Mouse (Mus musculus): ENCODE data around the gene Fhl1. TPM values are rescaled to one million over a fixed set of nuclear protein-coding genes. Genes with fewer than 3 reads are reported as not detected.

The Fhl1 gene
- polyA plus RNA-seq, 1 experiment from 2014 or later, result 65.7 TPM

GRCm38 (mm10) chrX:56712666-56713065 is 18.9 kb upstream of the Fhl1 start:
- Histone ChIP-seq H3K4me2 (replicated peaks) (no peak overlapping the region), H3K27me3 (no peaks in the 10 kb centered on the region), H3K9me3 (no peaks in the 10 kb centered on the region), H3K4me1 (no peaks in the 10 kb centered on the region), H3K9ac (replicated peaks) (no peak overlapping the region), H3K4me3 (no peak overlapping the region), H3K36me3 (no peaks in the 10 kb centered on the region), H3K27ac (replicated peaks) (no peak overlapping the region)
- 84% methylated on average over 1 of the region's 1 CpGs for WGBS
- ATAC-seq (ENCODE audit: low FRiP score, low read depth), result no peak

GRCm38 (mm10) chrX:56722559-56722958 is 9.0 kb upstream of the Fhl1 start:
- 75% methylated on average over 8 of the region's 8 CpGs for WGBS
- no peak overlapping the region for H3K4me2 ChIP-seq (replicated peaks)
- no peaks in the 10 kb centered on the region for H3K36me3 ChIP-seq
- H3K4me3 ChIP-seq, result no peak overlapping the region
- no peak for ATAC-seq (ENCODE audit: low FRiP score, low read depth)
- no peak overlapping the region for H3K27ac ChIP-seq (replicated peaks)
- H3K4me1 ChIP-seq, result no peaks in the 10 kb centered on the region
- H3K27me3 ChIP-seq, result no peaks in the 10 kb centered on the region
- H3K9ac ChIP-seq (replicated peaks), result no peak overlapping the region
- no peaks in the 10 kb centered on the region for H3K9me3 ChIP-seq

DNA sequence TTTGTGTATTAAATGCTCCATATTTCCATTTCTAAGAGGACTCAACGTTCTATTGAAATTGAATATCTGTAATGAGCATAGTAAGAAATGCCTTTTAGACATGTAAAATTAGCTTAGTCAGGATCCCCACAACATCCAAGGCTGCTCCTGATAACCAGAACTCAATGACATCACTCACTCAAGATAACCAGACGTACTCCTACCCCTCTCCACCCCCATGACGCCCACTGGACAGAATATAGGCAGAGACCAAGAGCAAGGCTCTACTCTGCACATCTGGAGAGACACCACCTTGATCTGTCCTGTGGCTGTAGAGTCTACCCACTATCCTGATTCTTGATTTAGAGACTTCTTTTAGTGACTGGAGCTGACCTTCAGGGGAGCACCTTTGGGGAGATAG is 3.1 kb upstream of the Fhl1 start:
- H3K9me3 ChIP-seq, result no peaks in the 10 kb centered on the region
- H3K27me3 ChIP-seq, result no peaks in the 10 kb centered on the region
- no peak for ATAC-seq (ENCODE audit: low FRiP score, low read depth)
- no peaks in the 10 kb centered on the region for H3K36me3 ChIP-seq
- 79% methylated on average over 3 of the region's 3 CpGs for WGBS
- no peak overlapping the region for H3K9ac ChIP-seq (replicated peaks)
- no peak overlapping the region for H3K27ac ChIP-seq (replicated peaks)
- 0 out of 2 replicates have a peak, but pooled peaks cover 4% of the 10 kb centered on the region for H3K4me1 ChIP-seq
- H3K4me2 ChIP-seq (replicated peaks), result no peak overlapping the region
- no peak overlapping the region for H3K4me3 ChIP-seq

- Histone ChIP-seq H3K9ac (replicated peaks) (peak overlapping the region; percentile 64), H3K27me3 (no peaks in the 10 kb centered on the region), H3K36me3 (no peaks in the 10 kb centered on the region), H3K9me3 (no peaks in the 10 kb centered on the region), H3K4me2 (replicated peaks) (peak overlapping the region; percentile 54), H3K27ac (replicated peaks) (peak overlapping the region; percentile 87), H3K4me1 (0 out of 2 replicates have a peak, but pooled peaks cover 4% of the 10 kb centered on the region), H3K4me3 (peak overlapping the region; percentile 57)
- peak; percentile 44 for ATAC-seq (ENCODE audit: low FRiP score, low read depth)
- WGBS, result 24% methylated on average over 10 of the region's 10 CpGs
Observed at GRCm38 (mm10) chrX:56730828-56731305, 720 bp upstream of the Fhl1 start.

DNA sequence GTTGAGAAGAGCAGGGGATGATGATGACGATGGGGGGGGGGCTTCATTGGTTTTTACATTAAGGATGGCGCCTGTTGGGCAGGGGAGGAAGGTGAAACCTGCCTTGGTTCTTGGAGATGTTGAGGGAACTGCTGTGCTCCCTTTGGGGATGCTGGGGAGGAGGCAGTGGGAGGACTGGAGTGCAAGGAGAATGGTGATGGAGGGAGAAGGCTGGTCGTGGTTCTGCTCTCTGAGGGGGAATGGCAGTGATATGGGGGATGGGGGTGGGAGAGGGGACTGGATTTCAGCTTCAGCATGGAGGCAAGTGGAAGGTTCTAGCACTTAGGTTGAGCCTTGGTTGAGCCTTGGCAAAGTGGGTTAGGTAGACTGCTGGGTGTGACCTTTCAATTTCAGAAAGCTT is 814 bp downstream of the Fhl1 start:
- Histone ChIP-seq H3K27ac (replicated peaks) (no peak overlapping the region), H3K36me3 (no peaks in the 10 kb centered on the region), H3K27me3 (no peaks in the 10 kb centered on the region), H3K4me3 (peak overlapping the region; percentile 57), H3K4me1 (0 out of 2 replicates have a peak, but pooled peaks cover 4% of the 10 kb centered on the region), H3K9me3 (no peaks in the 10 kb centered on the region), H3K9ac (replicated peaks) (no peak overlapping the region), H3K4me2 (replicated peaks) (peak overlapping the region; percentile 54)
- ATAC-seq (ENCODE audit: low FRiP score, low read depth), result no peak
- WGBS, result 11% methylated on average over 3 of the region's 3 CpGs

DNA sequence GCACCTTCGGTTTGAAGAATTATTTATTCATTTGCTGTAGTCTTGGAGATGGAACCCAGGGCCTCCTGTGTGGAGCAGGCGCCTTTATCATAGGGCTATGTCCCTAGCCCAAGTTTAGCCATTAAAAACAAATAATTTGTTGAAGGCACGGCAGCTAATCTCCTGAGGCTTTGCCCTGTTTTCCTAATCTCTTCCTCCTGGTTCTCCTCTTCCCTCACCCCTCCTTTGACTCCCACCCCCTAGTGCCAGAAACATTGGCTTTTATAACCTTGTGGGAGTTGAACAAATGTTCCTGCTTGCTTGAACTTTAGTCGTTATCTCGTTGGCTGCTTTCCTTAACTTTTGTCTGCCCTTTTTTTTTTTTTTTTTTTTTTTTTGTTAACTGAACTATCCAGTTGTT is 2.8 kb downstream of the Fhl1 start:
- H3K9ac ChIP-seq (replicated peaks), result no peak overlapping the region
- H3K27me3 ChIP-seq, result no peaks in the 10 kb centered on the region
- ATAC-seq (ENCODE audit: low FRiP score, low read depth), result no peak
- H3K4me2 ChIP-seq (replicated peaks), result no peak overlapping the region
- WGBS, result 27% methylated on average over 5 of the region's 5 CpGs
- H3K4me3 ChIP-seq, result no peak overlapping the region
- H3K36me3 ChIP-seq, result no peaks in the 10 kb centered on the region
- H3K4me1 ChIP-seq, result 0 out of 2 replicates have a peak, but pooled peaks cover 4% of the 10 kb centered on the region
- H3K27ac ChIP-seq (replicated peaks), result no peak overlapping the region
- H3K9me3 ChIP-seq, result no peaks in the 10 kb centered on the region

GRCm38 (mm10) chrX:56736226-56736625 is 4.6 kb downstream of the Fhl1 start:
- H3K9ac ChIP-seq (replicated peaks), result no peak overlapping the region
- H3K27me3 ChIP-seq, result no peaks in the 10 kb centered on the region
- ATAC-seq (ENCODE audit: low FRiP score, low read depth), result no peak
- 64% methylated on average over 1 of the region's 1 CpGs for WGBS
- H3K4me1 ChIP-seq, result no peaks in the 10 kb centered on the region
- no peaks in the 10 kb centered on the region for H3K36me3 ChIP-seq
- no peak overlapping the region for H3K27ac ChIP-seq (replicated peaks)
- no peak overlapping the region for H3K4me3 ChIP-seq
- no peaks in the 10 kb centered on the region for H3K9me3 ChIP-seq
- no peak overlapping the region for H3K4me2 ChIP-seq (replicated peaks)

DNA sequence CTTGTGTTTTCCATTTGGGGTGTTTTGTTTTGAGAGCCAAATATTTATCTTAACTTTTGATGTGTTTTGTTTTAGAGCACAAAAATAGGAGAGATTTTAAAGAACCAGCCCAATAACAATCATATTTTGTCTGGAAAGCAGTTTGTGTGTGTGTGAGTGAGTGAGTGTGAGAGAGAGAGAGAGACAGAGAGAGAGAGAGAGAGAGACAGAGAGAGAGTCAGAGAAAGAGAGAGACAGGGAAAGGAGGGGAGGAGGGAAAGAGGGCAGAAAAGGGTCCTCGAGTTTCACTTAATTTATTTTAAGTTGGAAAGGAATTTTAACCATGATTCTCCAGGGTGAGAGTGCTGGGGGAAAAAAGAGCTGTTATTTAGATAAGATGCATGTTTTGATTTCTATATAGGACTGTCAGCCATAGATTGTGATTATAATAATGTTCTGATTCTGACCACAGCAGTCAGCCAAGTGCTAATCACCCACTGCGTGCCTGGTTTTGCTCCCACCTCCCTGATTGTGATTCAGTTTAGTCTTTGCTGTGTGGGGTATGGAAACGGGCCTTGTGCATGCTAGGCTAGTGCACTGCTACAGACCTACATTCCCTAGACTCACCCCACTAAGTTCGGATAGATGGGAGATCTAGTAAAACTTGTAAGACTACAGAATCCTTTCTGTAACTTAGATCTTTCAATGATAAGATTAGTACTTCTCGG is 6.4 kb downstream of the Fhl1 start:
- Histone ChIP-seq H3K4me3 (no peak overlapping the region), H3K27me3 (no peaks in the 10 kb centered on the region), H3K9me3 (no peaks in the 10 kb centered on the region), H3K9ac (replicated peaks) (no peak overlapping the region), H3K4me2 (replicated peaks) (no peak overlapping the region), H3K36me3 (no peaks in the 10 kb centered on the region), H3K27ac (replicated peaks) (no peak overlapping the region), H3K4me1 (no peaks in the 10 kb centered on the region)
- no peak for ATAC-seq (ENCODE audit: low FRiP score, low read depth)
- 75% methylated on average over 5 of the region's 5 CpGs for WGBS

- Histone ChIP-seq H3K4me1 (no peaks in the 10 kb centered on the region), H3K27me3 (no peaks in the 10 kb centered on the region), H3K36me3 (no peaks in the 10 kb centered on the region), H3K9me3 (no peaks in the 10 kb centered on the region), H3K9ac (replicated peaks) (no peak overlapping the region), H3K27ac (replicated peaks) (no peak overlapping the region), H3K4me2 (replicated peaks) (no peak overlapping the region), H3K4me3 (no peak overlapping the region)
- no peak for ATAC-seq (ENCODE audit: low FRiP score, low read depth)
- 88% methylated on average over 3 of the region's 3 CpGs for WGBS
Observed at GRCm38 (mm10) chrX:56741428-56741827, 9.8 kb downstream of the Fhl1 start.

DNA sequence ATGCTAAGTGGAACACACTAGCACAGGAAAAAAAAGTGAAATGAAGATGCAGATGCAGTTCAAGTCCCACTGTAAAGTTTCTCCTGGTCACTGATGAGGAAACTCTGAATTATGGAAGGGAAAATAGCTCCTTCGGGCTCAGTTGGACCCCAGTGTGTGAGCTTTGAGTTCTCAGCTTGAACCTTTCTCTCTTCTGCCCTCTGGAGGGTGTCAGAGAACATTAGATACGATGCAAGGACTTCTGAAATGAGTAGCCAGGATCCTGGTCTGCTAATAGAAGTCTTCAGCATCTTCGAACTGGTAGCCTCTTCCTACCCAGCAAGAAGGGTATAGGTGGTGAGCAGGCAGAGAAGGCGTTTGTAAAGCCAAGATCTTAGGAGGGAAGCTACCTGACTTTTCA is 19.9 kb downstream of the Fhl1 start:
- H3K4me1 ChIP-seq, result no peaks in the 10 kb centered on the region
- WGBS, result 64% methylated on average over 4 of the region's 4 CpGs
- no peaks in the 10 kb centered on the region for H3K36me3 ChIP-seq
- ATAC-seq (ENCODE audit: low FRiP score, low read depth), result no peak
- no peak overlapping the region for H3K9ac ChIP-seq (replicated peaks)
- no peak overlapping the region for H3K27ac ChIP-seq (replicated peaks)
- H3K4me2 ChIP-seq (replicated peaks), result no peak overlapping the region
- no peaks in the 10 kb centered on the region for H3K9me3 ChIP-seq
- no peak overlapping the region for H3K4me3 ChIP-seq
- H3K27me3 ChIP-seq, result no peaks in the 10 kb centered on the region

- WGBS, result 78% methylated on average over 6 of the region's 6 CpGs
- no peaks in the 10 kb centered on the region for H3K4me1 ChIP-seq
- H3K4me3 ChIP-seq, result no peak overlapping the region
- H3K9ac ChIP-seq (replicated peaks), result no peak overlapping the region
- no peaks in the 10 kb centered on the region for H3K36me3 ChIP-seq
- H3K27ac ChIP-seq (replicated peaks), result no peak overlapping the region
- ATAC-seq (ENCODE audit: low FRiP score, low read depth), result no peak
- H3K9me3 ChIP-seq, result no peaks in the 10 kb centered on the region
- no peaks in the 10 kb centered on the region for H3K27me3 ChIP-seq
- H3K4me2 ChIP-seq (replicated peaks), result no peak overlapping the region
Observed at GRCm38 (mm10) chrX:56752144-56752543, 20.6 kb downstream of the Fhl1 start.

DNA sequence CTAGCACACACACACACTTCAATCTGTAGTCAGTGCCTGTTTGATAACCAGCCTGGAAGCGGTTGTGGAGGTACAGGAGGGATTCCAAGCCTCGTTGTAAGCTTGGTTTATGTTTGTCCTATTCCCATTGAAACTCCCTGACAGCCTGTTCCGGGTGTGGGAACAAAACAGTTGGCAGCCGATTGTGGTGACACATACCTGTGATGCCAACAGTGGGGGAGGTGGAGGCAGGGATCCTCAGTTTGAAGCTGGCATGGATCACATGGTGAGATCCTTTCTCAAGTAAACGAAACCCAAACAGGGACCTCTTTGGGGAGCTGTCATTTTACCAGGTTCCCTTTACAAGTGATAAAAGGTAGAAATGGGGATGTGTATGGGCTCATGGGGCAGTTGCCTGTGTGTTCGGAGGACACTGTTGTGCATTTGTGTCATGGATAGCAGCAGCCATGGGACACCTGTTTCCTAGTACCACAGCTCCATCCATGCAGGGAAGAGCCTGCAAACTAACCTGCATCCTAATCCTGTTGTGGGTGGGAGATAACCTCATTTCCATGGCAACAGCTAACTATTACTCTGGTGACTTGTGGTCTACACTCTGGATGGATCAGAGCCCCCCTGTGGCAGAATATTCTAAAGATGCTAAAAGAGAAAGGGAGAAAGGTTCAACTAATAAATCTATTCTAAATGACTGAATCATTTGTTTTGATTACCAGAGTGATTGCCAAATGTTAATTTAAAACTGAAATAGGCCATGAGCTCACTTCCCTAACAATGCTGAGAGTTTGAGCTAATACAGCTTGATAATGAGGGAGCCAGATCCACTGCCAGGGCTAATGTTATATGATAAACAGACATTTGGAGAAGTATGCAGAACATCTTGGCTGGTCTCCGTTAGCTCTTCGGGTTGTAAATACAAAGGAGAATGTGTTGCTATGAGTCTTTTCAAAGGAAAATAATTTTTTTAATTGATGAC is 22.0 kb downstream of the Fhl1 start:
- no peak for ATAC-seq (ENCODE audit: low FRiP score, low read depth)
- no peaks in the 10 kb centered on the region for H3K36me3 ChIP-seq
- no peak overlapping the region for H3K27ac ChIP-seq (replicated peaks)
- H3K27me3 ChIP-seq, result no peaks in the 10 kb centered on the region
- no peak overlapping the region for H3K4me2 ChIP-seq (replicated peaks)
- H3K4me3 ChIP-seq, result no peak overlapping the region
- H3K4me1 ChIP-seq, result no peaks in the 10 kb centered on the region
- H3K9ac ChIP-seq (replicated peaks), result no peak overlapping the region
- H3K9me3 ChIP-seq, result no peaks in the 10 kb centered on the region
- WGBS, result 86% methylated on average over 8 of the region's 8 CpGs

Measured in midbrain, embryonic 12.5 days (tissue).